Mouse (Mus musculus) ES-Bruce4 (cell line): ENCODE measurements around the gene Stx12.

Experiments used
- CTCF ChIP-seq: IDR thresholded peaks from one replicate; pipeline ENCODE4 v1.8.1; 2011; ENCODE audit warnings: low read depth, low read length
- EP300 ChIP-seq: IDR thresholded peaks from 2 replicates; pipeline ENCODE4 v1.6.1; 2011; ENCODE audit warnings: low read depth, low read length; ENCODE audit not compliant: insufficient read depth
- POLR2A ChIP-seq: IDR thresholded peaks from one replicate; pipeline ENCODE4 v1.8.1; 2011; ENCODE audit warnings: low read length; ENCODE audit not compliant: insufficient read depth

DNA sequence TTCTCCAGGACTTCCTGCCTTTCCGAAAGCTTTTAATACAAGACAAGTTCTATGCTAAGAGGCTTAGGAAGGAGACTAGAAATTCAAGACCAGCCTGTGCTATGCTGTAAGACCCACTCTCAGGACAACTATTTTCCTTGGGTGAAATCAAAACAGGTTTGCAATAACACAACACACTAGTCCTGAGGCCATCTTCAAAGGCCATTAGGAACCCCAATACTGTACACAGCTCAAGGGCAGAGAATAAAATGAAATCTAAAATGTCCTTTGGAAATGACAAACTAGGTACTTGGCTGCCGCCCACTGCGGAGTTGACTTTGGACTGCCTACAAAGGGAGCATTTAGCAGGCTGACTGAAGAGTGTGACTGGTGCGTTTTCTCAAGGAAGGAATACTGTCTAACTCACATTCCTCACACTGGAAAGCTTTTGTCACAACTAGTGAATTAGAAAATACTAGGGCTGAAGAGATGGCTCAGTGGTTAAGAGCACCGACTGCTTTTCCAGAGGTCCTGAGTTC, 21.6 kb upstream of the Stx12 start:
- TF ChIP-seq CTCF (no peak), EP300 (no peak), POLR2A (no peak)
